Mouse (Mus musculus): Measurements from ENCODE around the gene Unc119. TPM values are rescaled to one million over a fixed set of nuclear protein-coding genes. Genes with fewer than 3 reads are reported as not detected.

Gene Unc119
- total RNA-seq, 2 experiments from 2014 or later, result 8.3 TPM

DNA sequence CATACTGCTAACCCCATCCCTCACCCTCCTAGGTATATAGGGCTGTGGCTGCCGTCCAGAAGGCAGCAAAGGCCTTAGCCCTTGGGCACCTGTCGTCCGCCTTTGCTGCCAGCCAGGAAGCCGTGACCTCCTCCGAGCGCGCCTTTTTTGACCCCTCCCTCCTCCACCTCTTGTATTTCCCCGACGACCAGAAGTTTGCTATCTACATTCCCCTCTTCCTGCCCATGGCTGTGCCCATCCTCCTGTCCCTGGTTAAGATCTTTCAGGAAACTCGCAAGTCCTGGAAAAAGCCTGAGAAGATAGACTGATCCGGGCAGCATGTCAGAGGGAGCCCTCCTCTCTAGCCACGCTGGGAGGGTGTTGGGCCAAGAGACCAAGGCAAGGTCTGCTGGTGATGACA, 1.6 kb upstream of the Unc119 start:
- DNase-seq (ENCODE audit: low spot score), result no peak

- DNase-seq (ENCODE audit: low spot score), result no peak
Measured at GRCm38 (mm10) chr11:78344328-78344889, 1.1 kb downstream of the Unc119 start.

DNA sequence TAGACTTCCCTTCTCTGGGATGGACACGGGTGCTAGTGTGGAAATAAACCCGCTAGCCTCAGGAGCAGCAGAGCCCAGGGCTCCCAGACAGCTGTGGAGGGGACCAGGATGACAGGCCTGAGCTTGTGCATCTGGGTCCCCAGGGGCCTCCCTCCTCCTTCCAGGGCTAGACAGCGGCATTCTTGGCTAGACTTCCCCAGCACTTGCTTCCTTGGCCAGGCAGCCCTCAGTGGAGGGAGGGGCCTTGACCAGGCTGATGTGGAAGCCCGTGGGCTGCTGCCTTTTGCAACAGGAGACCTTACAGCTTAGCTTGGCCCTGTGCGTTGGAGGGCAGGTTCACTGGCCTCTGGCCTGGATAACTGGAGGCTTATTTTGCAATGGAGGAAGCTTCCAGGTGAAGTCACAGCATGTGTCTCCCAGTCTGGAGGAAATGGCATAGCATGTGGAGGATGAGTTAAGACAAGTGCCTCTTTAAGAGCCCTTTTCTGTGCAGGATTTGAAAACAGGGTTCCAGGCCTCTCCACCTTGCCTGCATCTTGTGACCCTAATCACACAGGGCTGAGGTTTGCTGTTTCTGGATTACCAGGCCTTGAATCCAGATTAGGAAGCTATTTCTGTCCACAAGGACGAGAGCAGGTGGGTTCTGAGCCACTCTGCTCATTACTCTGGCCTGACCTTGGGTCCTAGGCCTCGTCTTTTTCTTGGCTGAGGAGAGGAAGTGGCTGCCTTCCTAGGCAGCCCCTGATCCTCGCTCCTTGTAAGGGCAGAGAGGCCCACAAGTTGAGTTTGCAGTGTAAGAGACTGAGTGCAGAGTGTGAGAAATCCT, 1.8 kb downstream of the Unc119 start:
- peak; percentile 80 for DNase-seq (ENCODE audit: low spot score)

GRCm38 (mm10) chr11:78345801-78346200, 2.5 kb downstream of the Unc119 start:
- no peak for DNase-seq (ENCODE audit: low spot score)

DNA sequence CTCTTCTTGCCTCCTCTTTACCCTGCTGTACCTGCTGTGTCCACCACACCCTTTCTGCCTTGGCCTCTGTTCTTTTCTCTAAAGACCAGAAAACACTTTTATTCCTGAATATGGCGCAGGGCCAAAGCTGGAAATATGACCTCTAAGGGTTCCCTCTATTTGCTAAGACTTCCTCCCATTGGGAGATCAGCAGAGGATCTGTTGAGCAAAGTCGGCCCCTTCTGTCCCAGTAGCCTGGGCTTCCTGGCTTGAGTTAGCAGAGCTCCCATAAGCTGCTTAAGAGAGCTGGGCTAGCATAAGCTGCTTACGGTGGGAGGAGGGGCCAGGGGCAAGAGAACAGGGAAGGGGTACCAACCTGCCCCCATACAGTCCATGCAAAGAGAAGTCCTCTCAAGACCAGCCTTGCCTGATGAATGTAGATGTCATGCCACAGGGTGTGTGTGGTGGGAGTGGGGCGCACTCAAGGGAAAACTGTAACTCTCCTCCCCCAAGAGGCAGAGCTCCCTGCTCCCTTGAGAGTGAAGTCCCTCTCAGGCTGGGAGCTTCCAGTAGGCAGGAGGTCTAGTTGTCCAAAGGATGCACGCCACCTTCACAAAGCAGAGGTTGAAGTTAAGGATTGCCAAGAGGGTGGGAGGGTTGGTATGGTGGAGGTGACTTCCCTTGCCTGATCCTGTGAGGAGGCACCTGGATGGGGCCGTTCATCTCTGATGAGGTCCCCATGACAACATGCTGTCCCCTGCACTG, 3.2 kb downstream of the Unc119 start:
- DNase-seq (ENCODE audit: low spot score), result no peak

DNA sequence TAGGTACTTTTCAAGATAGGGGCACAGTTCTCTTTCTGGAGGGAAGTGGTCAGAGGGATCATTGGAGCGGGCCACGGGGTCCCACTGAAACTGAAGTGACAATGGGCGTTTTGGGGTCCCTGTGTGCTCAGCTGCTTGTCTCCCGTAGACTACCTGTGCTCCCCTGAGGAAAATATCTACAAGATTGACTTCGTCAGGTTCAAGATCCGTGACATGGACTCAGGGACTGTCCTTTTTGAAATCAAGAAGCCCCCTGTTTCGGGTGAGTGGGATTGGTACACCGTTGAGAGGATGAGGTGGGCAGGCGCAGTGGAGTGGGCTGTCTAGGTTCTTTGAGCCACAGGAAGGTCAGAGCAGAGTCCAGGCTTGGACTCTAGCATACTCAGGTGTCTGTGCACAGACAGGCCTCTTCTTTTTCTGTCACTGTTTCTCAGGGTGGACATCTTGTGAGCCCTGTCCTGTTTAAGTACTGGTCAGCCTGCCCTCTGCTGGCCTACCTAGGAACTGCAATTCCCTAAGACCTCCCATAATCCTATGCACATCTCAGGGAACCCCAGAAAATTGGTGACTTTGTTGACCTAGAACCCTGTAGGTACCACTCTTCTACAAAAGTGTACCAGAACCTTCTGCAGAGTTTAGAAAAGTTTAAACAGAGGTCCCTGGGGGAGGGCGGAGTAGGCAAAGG, 3.9 kb downstream of the Unc119 start:
- peak; percentile 79 for DNase-seq (ENCODE audit: low spot score)

DNA sequence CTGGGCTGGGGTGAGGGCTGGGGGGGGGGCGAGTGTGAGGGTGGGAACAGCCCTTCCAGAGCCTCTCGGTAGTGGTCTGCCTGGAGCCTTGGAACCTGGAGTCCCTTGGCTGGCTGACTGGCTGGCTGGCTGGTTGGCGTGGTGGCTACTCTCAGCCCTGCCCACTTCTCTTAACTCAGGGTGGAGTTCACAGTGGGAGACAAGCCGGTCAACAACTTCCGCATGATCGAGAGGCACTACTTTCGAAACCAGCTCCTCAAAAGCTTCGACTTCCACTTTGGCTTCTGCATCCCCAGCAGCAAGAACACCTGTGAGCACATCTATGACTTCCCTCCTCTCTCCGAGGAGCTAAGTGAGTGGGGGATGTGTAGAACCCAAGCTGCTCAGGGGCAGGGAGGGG, 4.6 kb downstream of the Unc119 start:
- no peak for DNase-seq (ENCODE audit: low spot score)

- no peak for DNase-seq (ENCODE audit: low spot score)
Measured at GRCm38 (mm10) chr11:78348474-78348873, 5.2 kb downstream of the Unc119 start.

GRCm38 (mm10) chr11:78349441-78350358, 6.4 kb downstream of the Unc119 start:
- no peak for DNase-seq (ENCODE audit: low spot score)

DNA sequence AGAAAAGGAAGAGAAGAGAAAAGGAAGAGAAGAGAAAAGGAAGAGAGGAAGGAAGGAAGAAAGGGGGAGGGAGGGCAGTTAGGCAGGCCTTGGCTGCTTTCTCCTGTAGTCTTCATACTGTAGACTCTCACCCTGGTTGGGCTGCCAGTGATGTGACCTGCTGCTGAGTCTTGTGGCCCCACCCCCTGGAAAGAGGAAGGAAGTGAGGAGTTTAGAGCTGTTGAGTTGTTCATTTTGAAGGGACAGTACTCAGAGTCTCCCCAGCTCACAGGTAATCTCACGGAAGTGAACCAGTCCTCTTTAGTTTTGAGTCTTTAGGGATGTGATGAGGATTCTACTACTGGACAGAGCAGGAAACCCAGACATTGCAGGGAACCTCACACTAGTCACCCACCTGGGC, 9.8 kb downstream of the Unc119 start:
- DNase-seq (ENCODE audit: low spot score), result no peak

- no peak for DNase-seq (ENCODE audit: low spot score)
Measured at GRCm38 (mm10) chr11:78354905-78355304, 11.6 kb downstream of the Unc119 start.

GRCm38 (mm10) chr11:78355471-78356238, 12.4 kb downstream of the Unc119 start:
- peak; percentile 65 for DNase-seq (ENCODE audit: low spot score)

DNA sequence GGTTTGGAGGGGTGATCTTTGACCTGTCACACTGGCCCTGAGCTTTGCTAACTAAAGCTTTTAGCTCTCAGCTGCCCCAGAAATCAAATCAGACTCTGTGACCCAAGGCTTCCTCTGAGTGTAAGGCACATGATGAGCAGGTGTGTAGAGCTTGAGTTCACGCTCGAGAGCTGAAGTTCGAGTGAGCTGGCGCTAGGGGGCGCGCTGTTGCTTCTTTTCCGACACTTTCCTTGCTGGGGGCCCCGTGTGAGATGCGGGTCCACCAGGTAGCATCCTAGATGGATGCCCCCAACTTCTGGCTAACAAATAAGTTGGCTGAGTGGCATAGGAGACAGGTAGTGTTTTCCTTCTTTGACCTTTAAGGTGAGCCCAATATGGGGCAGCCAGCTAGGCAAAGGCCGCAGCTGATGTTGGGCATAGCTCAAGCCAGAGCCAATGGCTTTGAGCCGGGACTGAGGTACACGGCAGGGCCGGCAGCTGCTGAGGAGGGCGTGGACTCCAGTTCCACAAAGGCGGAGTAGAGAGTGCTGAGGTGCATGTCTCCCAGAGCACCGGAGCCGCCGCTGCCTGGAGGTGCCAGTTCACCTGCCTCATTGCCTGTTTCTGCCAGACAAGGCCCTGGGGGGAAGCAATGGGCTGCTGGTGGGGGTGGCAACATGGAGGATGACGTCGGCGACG, 15.2 kb downstream of the Unc119 start:
- no peak for DNase-seq (ENCODE audit: low spot score)

DNA sequence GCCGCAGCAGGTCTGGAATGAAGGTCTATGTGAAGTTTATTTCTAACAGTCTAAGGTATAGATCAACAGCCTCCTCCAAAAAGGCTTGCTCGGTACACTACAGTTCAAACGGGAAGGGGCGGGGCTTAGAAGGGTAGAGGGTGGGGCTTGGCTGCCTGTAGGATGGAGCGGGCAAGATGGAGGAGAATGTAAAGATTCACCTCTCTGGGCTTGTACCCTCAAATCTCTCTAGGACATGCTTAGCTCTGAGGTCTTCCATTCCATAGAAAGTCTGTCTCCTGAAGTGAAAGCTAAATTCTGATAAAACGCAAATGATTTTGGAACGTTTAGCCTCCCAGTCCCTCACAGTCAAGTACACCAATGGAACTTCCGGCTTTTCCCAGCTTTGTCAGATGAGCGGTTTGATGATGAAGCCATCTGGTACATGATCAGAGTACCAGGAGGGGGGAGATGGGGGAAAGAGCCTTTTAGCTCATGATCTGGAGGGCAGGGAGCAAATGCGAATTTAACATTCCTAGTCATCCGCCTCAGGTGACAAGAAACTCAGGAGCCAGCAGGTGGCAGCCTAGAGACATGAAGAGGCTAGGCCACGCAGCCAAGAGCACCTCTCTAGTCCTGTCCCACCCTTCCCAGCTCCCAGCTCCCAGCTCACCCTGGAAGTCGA, 17.0 kb downstream of the Unc119 start:
- peak; percentile 56 for DNase-seq (ENCODE audit: low spot score)

DNA sequence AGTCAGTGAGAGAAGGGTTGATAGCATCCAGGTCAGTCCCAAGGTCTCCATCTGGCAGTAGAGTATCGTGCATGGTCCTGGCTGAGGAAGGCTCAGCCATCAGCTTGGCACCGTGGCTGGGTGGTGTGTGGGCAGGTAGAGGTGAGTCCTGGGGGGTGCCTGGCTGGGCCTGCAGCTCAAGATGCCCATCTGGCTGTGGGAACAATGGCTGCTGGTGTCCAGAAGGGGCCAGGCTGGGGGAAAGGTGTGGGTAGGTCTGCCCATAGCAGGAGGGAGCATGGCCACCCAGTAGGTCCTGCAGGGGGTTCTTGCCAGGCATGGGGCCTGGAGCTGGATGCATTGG, 17.5 kb downstream of the Unc119 start:
- DNase-seq (ENCODE audit: low spot score), result no peak

DNA sequence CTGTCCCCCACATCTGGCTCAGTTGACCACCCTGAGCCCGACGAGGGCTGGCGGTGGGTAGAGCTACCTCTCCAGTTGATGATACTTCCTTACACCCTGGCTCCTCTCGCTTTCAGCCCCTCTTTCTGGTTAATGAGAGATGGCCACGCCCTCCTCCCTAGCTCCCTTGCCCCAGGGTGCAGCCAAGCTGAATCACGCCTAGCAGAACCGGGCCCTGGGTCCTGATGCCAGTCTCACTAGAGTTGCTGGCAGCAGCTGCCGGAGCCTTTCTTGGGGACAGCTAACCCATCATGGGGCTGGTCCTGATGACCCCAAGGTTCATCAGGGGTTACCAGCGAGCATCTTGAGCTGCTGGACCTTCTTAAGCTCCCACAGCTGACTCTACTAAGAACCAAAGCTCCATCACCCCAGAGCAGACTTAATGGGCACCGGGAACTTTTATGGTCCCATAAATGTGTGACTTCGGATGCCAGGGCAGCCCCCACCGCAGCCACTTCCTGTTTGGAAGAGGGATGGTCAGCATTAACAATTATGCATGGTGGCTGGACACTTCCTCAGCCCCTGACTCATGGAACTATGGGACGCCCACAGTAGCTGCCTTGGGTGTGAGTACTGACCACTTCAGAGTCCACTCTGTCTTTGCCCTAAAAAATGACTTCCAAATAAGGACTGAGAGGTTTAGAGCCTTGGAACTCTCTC, 20.2 kb downstream of the Unc119 start:
- DNase-seq (ENCODE audit: low spot score), result no peak

DNA sequence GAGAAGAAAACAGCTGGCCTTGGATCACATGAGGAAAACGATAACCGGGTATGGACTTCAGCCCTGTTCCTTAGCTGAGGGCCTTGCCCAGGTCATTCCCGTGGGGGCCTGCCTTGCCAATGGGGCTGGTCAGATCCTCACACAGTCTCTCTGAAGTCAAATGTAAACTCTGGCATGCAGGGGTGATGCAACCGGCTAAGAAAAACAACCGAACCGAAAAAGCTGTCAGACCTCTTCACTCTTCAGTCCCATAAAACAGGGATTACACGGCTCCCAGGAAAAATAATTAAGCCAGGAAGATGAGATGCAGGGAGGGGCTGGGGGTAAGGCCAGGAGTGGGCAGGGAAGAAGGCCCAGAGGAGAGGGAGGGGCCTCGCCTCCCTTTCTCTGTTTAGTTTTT, 20.8 kb downstream of the Unc119 start:
- no peak for DNase-seq (ENCODE audit: low spot score)

DNA sequence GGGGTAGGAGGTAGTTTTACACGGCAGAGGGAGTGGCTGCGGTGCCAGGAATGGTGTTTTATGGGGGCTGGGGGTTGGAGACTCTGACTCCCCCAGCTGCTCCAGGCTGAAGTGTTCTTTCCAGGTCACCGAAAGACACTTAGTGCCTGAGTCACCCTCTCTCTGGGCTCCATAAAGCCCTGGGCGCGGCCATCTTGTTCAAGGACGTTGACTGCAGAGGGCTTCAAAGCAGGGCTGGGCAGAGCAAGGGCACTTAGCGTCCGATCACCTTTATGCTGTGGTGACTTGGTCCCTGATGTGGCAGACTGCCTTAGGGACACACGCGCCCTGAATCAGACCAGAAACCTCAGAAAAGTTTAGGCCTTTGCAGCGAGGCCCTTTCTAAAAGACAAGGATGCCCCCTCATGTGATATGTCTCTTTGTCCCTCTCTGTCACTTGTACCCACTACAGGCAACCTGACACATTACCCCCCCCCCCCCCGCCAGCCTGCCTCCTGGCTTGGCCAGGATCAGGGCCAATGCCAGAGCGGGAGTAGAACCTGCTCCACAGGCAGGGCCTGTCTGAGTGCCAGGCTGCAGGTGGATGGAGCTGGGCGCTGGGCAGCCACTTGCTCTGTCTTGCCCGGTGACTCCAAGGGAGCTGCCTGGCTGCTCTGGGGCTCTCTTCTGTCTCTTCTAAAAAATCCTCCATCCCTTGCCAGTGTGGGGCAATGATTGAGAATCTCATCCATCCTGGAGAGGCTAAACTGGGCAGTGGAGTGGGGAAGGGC, 24.4 kb downstream of the Unc119 start:
- no peak for DNase-seq (ENCODE audit: low spot score)

Data from gastrocnemius, adult 18-20 months (tissue).